Mouse (Mus musculus) limb, embryonic 15.5 days (tissue): Measurements from ENCODE around the gene Ptpn3. TPM values are rescaled to one million over a fixed set of nuclear protein-coding genes. Genes with fewer than 3 reads are reported as not detected.
A peak's percentile ranks its signal among the peaks of the same experiment; 100 is the strongest.

Experiments used
- ATAC-seq: fragments of 200-750 bp; cut with Nextera tagmentation; 2 replicates; pipeline ENCODE4 v1.8.0; 2017; ENCODE audit warnings: low read depth, moderate TSS enrichment; ENCODE audit not compliant: insufficient number of reproducible peaks, low FRiP score, low TSS enrichment
- H3K27ac ChIP-seq: fragments of 300-500 bp; sonication (generic); 2 replicates; pipeline ENCODE4 v1.5.1; 2015; ENCODE audit warnings: moderate library complexity, mild to moderate bottlenecking, inconsistent platforms
- H3K27me3 ChIP-seq: fragments of 300-500 bp; sonication (generic); 2 replicates; pipeline ENCODE4 v1.6.1; 2015; ENCODE audit warnings: inconsistent platforms
- H3K36me3 ChIP-seq: fragments of 300-500 bp; sonication (generic); 2 replicates; pipeline ENCODE4 v1.6.1; 2015; ENCODE audit warnings: inconsistent platforms
- H3K4me1 ChIP-seq: fragments of 300-500 bp; sonication (generic); 2 replicates; pipeline ENCODE4 v1.6.1; 2015; ENCODE audit warnings: inconsistent platforms
- H3K4me2 ChIP-seq: fragments of 300-500 bp; sonication (generic); 2 replicates; pipeline ENCODE4 v1.6.1; 2015; ENCODE audit warnings: mild to moderate bottlenecking, inconsistent platforms
- H3K4me3 ChIP-seq: fragments of 300-500 bp; sonication (generic); 2 replicates; pipeline ENCODE4 v1.5.1; 2015; ENCODE audit warnings: mild to moderate bottlenecking, inconsistent platforms
- H3K9ac ChIP-seq: fragments of 300-500 bp; sonication (generic); 2 replicates; pipeline ENCODE4 v1.6.1; 2015; ENCODE audit warnings: inconsistent platforms
- H3K9me3 ChIP-seq: fragments of 300-500 bp; sonication (generic); 2 replicates; pipeline ENCODE4 v1.6.1; 2016; ENCODE audit warnings: inconsistent platforms
- WGBS: fragments of 180-500 bp; shearing (Covaris S2); methylation state at CpG from one replicate; pipeline ENCODE4 v1.1.7; 2015; 5-methylcytosine and 5-hydroxymethylcytosine counted together
- polyA plus RNA-seq: library from polyadenylated mRNA; unstranded; fragments of >200 nt; fragmentation: Nextera tagmentation; extraction: Ambion mirVana; gene quantifications from 2 replicates; pipeline ENCODE4 v1.2.1, GENCODE M21; 2015

Ptpn3 gene
- polyA plus RNA-seq, 1 experiment from 2014 or later = 3.3 TPM

GRCm38 (mm10) chr4:57312256-57313166, 10.9 kb upstream of the Ptpn3 start:
- no peak overlapping the region for H3K9ac ChIP-seq
- H3K4me2 ChIP-seq = no peak overlapping the region
- H3K27me3 ChIP-seq = no peaks in the 10 kb centered on the region
- no peaks in the 10 kb centered on the region for H3K36me3 ChIP-seq
- no peak overlapping the region for H3K27ac ChIP-seq
- ATAC-seq = no peak
- no peaks in the 10 kb centered on the region for H3K9me3 ChIP-seq
- 74% methylated on average over 8 of the region's 8 CpGs for whole genome bisulfite sequencing
- peaks cover 8% of the 10 kb centered on the region; the same call in 1 of the 2 replicates for H3K4me1 ChIP-seq
- no peak overlapping the region for H3K4me3 ChIP-seq

- H3K4me3 ChIP-seq = no peak overlapping the region
- H3K4me2 ChIP-seq = no peak overlapping the region
- 81% methylated on average over 4 of the region's 4 CpGs for WGBS
- no peak overlapping the region for H3K9ac ChIP-seq
- H3K27ac ChIP-seq = no peak overlapping the region
- H3K36me3 ChIP-seq = no peaks in the 10 kb centered on the region
- peaks cover 8% of the 10 kb centered on the region; the same call in 1 of the 2 replicates for H3K4me1 ChIP-seq
- no peak for ATAC-seq
- H3K27me3 ChIP-seq = no peaks in the 10 kb centered on the region
- no peaks in the 10 kb centered on the region for H3K9me3 ChIP-seq
These were observed 10.1 kb upstream of the Ptpn3 start for GRCm38 (mm10) chr4:57311750-57312149.

- no peak for ATAC-seq
- no peak overlapping the region for H3K9ac ChIP-seq
- no peaks in the 10 kb centered on the region; the same call in 1 of the 2 replicates for H3K27me3 ChIP-seq
- H3K27ac ChIP-seq = no peak overlapping the region
- WGBS = 36% methylated on average over 26 of the region's 26 CpGs
- peak overlapping the region; percentile 3; the same call in 1 of the 2 replicates for H3K4me3 ChIP-seq
- H3K4me2 ChIP-seq = peak overlapping the region; percentile 27; the same call in 1 of the 2 replicates
- peaks cover 8% of the 10 kb centered on the region; the same call in 1 of the 2 replicates for H3K4me1 ChIP-seq
- no peaks in the 10 kb centered on the region for H3K36me3 ChIP-seq
- H3K9me3 ChIP-seq = no peaks in the 10 kb centered on the region
These were observed 6.8 kb upstream of the Ptpn3 start for GRCm38 (mm10) chr4:57308214-57309000.

- Histone ChIP-seq H3K27me3 (peaks cover 2% of the 10 kb centered on the region; the same call in 1 of the 2 replicates), H3K9ac (no peak overlapping the region), H3K4me3 (no peak overlapping the region), H3K36me3 (no peaks in the 10 kb centered on the region), H3K27ac (no peak overlapping the region), H3K4me1 (peaks cover 8% of the 10 kb centered on the region; the same call in 1 of the 2 replicates), H3K4me2 (no peak overlapping the region), H3K9me3 (no peaks in the 10 kb centered on the region)
- WGBS = 77% methylated on average over 4 of the region's 4 CpGs
- ATAC-seq = no peak
These were observed 6.1 kb upstream of the Ptpn3 start for GRCm38 (mm10) chr4:57307747-57308146.

- ATAC-seq = no peak
These were observed 4.6 kb upstream of the Ptpn3 start for GRCm38 (mm10) chr4:57306260-57306659.

GRCm38 (mm10) chr4:57305644-57306043, 4.0 kb upstream of the Ptpn3 start:
- no peak for ATAC-seq
- no peak overlapping the region for H3K27ac ChIP-seq
- WGBS = 67% methylated on average over 7 of the region's 7 CpGs

More at GRCm38 (mm10) chr4:57306260-57306659, 4.6 kb upstream of the Ptpn3 start:
- no peaks in the 10 kb centered on the region for H3K36me3 ChIP-seq
- peaks cover 8% of the 10 kb centered on the region; the same call in 1 of the 2 replicates for H3K4me1 ChIP-seq
- H3K27ac ChIP-seq = no peak overlapping the region
- no peak overlapping the region for H3K4me2 ChIP-seq
- H3K27me3 ChIP-seq = peaks cover 4% of the 10 kb centered on the region; the same call in 1 of the 2 replicates
- WGBS = 79% methylated on average over 4 of the region's 4 CpGs
- no peak overlapping the region for H3K4me3 ChIP-seq
- H3K9me3 ChIP-seq = no peaks in the 10 kb centered on the region
- no peak overlapping the region for H3K9ac ChIP-seq

GRCm38 (mm10) chr4:57300469-57301409, 898 bp downstream of the Ptpn3 start:
- peak overlapping the region; percentile 96 for H3K4me2 ChIP-seq
- H3K27ac ChIP-seq = no peak overlapping the region
- H3K9ac ChIP-seq = peak overlapping the region; percentile 52; the same call in 1 of the 2 replicates
- peak overlapping the region; percentile 72 for H3K4me3 ChIP-seq
- no peak for ATAC-seq
- H3K27me3 ChIP-seq = peaks cover 13% of the 10 kb centered on the region
- 1% methylated on average over 37 of the region's 37 CpGs for WGBS
- no peaks in the 10 kb centered on the region for H3K36me3 ChIP-seq
- H3K9me3 ChIP-seq = no peaks in the 10 kb centered on the region
- H3K4me1 ChIP-seq = peaks cover 33% of the 10 kb centered on the region

More at GRCm38 (mm10) chr4:57305644-57306043, 4.0 kb upstream of the Ptpn3 start:
- Histone ChIP-seq H3K9me3 (no peaks in the 10 kb centered on the region), H3K4me1 (peaks cover 14% of the 10 kb centered on the region), H3K9ac (no peak overlapping the region), H3K4me2 (no peak overlapping the region), H3K27me3 (peaks cover 7% of the 10 kb centered on the region), H3K36me3 (no peaks in the 10 kb centered on the region), H3K4me3 (no peak overlapping the region)

GRCm38 (mm10) chr4:57299701-57300468, 1.8 kb downstream of the Ptpn3 start:
- Histone ChIP-seq H3K9me3 (no peaks in the 10 kb centered on the region), H3K9ac (peak overlapping the region; percentile 52), H3K4me3 (peak overlapping the region; percentile 72), H3K27me3 (peaks cover 13% of the 10 kb centered on the region), H3K4me1 (peaks cover 38% of the 10 kb centered on the region), H3K4me2 (peak overlapping the region; percentile 96), H3K36me3 (no peaks in the 10 kb centered on the region), H3K27ac (peak overlapping the region; percentile 3; the same call in 1 of the 2 replicates)
- no peak for ATAC-seq
- under 1% methylated on average over 96 of the region's 97 CpGs for WGBS

- 1% methylated on average over 9 of the region's 9 CpGs for WGBS
- no peaks in the 10 kb centered on the region for H3K9me3 ChIP-seq
- H3K36me3 ChIP-seq = no peaks in the 10 kb centered on the region
- H3K4me1 ChIP-seq = peaks cover 40% of the 10 kb centered on the region
- peak overlapping the region; percentile 96 for H3K4me2 ChIP-seq
- peaks cover 13% of the 10 kb centered on the region for H3K27me3 ChIP-seq
- H3K4me3 ChIP-seq = peak overlapping the region; percentile 72
- no peak for ATAC-seq
- 0 out of 2 replicates have a peak overlapping the region, but pooled peaks have one; percentile 3 for H3K27ac ChIP-seq
- H3K9ac ChIP-seq = peak overlapping the region; percentile 52; the same call in 1 of the 2 replicates
These were observed 2.3 kb downstream of the Ptpn3 start for GRCm38 (mm10) chr4:57299308-57299700.

GRCm38 (mm10) chr4:57298181-57298580, 3.5 kb downstream of the Ptpn3 start:
- Histone ChIP-seq H3K4me3 (no peak overlapping the region), H3K27me3 (peaks cover 13% of the 10 kb centered on the region)

More at GRCm38 (mm10) chr4:57298181-57298580, 3.5 kb downstream of the Ptpn3 start:
- no peaks in the 10 kb centered on the region for H3K9me3 ChIP-seq
- WGBS = 74% methylated on average over 4 of the region's 4 CpGs
- peaks cover 40% of the 10 kb centered on the region for H3K4me1 ChIP-seq
- H3K27ac ChIP-seq = no peak overlapping the region
- ATAC-seq = no peak
- no peak overlapping the region for H3K9ac ChIP-seq
- H3K4me2 ChIP-seq = no peak overlapping the region
- H3K36me3 ChIP-seq = no peaks in the 10 kb centered on the region
